Mouse (Mus musculus): ENCODE data around the gene Tmc6. TPM values are rescaled to one million over a fixed set of nuclear protein-coding genes. Genes with fewer than 3 reads are reported as not detected.

Gene Tmc6
- polyA plus RNA-seq, 1 experiment from 2014 or later = 19.0 TPM

DNA sequence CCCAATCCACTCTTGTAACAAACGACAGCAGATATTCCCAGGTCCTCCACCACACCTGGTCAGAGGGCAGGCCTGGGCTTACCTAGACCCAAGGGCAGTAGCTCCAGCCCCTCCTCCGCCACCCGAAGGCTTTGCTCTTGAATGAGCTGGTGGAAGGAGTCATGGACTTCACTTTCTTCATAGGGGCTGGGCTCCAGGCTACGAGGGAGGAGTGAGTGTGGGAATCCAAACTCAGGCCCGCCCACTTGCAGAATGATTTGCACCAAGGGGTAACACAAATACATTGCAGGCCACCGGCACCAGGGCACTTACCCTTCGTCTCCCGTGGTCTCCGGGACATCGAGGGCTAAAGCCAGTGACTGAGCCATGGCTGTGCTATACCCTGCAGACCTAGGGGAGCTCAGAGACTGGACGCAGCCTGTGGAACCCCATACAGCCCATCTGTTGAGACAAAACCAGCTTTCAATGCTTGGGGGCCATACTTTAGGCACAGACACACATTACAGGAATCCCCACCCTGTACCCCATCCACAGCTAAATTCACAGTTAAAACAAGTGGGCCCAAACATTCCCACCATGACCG, 3.1 kb downstream of the Tmc6 start:
- Histone ChIP-seq H3K27me3 (peaks cover 24% of the 10 kb centered on the region), H3K36me3 (peaks cover 29% of the 10 kb centered on the region), H3K9ac (peak overlapping the region; percentile 75), H3K4me2 (replicated peaks) (peak overlapping the region; percentile 98), H3K4me3 (peak overlapping the region; percentile 58), H3K27ac (peak overlapping the region; percentile 78; the same call in 1 of the 2 replicates), H3K9me3 (no peaks in the 10 kb centered on the region), H3K4me1 (peaks cover 48% of the 10 kb centered on the region)
- 50% methylated on average over 12 of the region's 12 CpGs for WGBS
- ATAC-seq (ENCODE audit: low FRiP score, low read depth) = no peak

GRCm38 (mm10) chr11:117778031-117778430, 4.0 kb downstream of the Tmc6 start:
- Histone ChIP-seq H3K36me3 (peaks cover 38% of the 10 kb centered on the region), H3K4me2 (replicated peaks) (no peak overlapping the region), H3K9ac (no peak overlapping the region), H3K4me3 (no peak overlapping the region), H3K9me3 (no peaks in the 10 kb centered on the region), H3K4me1 (peaks cover 42% of the 10 kb centered on the region), H3K27me3 (peaks cover 19% of the 10 kb centered on the region), H3K27ac (no peak overlapping the region)
- no peak for ATAC-seq (ENCODE audit: low FRiP score, low read depth)
- WGBS = 93% methylated on average over 11 of the region's 11 CpGs

GRCm38 (mm10) chr11:117777111-117777510, 4.9 kb downstream of the Tmc6 start:
- Histone ChIP-seq H3K4me3 (no peak overlapping the region), H3K27ac (no peak overlapping the region), H3K9ac (no peak overlapping the region), H3K4me1 (peaks cover 38% of the 10 kb centered on the region), H3K9me3 (no peaks in the 10 kb centered on the region), H3K4me2 (replicated peaks) (no peak overlapping the region), H3K27me3 (peaks cover 10% of the 10 kb centered on the region), H3K36me3 (peaks cover 48% of the 10 kb centered on the region)
- ATAC-seq (ENCODE audit: low FRiP score, low read depth) = no peak
- 83% methylated on average over 5 of the region's 5 CpGs for WGBS

DNA sequence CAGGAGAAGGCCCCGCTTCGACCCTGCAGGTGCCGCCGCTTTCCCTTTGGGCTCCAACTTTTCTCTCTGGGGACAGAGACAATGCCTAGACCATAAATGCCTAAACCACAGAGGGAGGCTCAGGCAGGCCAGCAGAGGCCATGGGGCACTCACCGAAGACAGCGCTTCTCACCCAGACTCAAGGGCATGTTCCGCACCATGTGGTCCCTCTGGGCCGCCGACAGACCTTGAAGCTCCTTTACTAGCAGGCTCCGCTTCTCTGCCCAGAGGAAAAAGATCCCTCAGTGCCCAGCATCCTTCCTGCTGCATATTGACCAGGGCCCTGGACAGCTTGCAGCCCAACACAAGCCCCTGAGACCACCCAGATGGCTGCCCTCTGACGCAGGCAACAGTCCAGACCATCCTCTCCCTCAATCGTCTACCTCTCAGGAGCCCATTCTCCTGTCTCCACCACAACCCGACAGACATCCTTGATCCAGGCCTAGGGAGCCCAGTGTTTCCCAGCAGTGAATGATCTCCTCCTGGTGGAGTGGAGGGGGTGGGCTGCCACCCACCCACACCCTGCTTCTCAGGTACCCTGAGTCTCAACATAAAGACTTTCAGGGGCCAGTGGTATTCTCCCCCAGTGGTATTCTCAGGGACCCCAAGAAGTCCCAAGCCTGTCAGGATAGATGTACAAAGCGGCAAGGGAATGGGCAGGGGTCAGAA, 5.8 kb downstream of the Tmc6 start:
- WGBS = 92% methylated on average over 14 of the region's 14 CpGs
- Histone ChIP-seq H3K36me3 (peaks cover 55% of the 10 kb centered on the region), H3K9me3 (no peaks in the 10 kb centered on the region), H3K27me3 (peaks cover 1% of the 10 kb centered on the region; the same call in 1 of the 2 replicates), H3K27ac (no peak overlapping the region), H3K4me3 (no peak overlapping the region), H3K4me2 (replicated peaks) (no peak overlapping the region), H3K4me1 (peaks cover 29% of the 10 kb centered on the region), H3K9ac (no peak overlapping the region)
- ATAC-seq (ENCODE audit: low FRiP score, low read depth) = no peak

DNA sequence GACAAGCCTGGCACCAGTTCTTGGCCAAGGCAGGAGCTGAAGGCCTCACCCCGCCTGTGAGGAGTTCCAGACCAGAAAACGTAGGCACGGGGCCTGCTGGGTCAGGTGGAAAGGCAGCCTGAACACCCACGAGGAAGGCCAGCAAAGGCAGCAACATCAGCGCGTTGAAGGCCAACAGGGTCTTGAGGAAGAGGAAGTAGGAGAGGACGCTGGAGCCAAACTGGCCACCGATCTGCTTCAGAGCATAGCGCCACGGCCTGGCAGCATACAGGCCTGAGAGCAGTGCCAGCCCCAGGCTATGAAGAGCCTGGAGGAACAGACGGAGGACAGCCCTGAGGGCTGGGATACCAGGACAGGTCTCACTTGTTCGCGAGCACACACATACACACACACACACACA, 6.5 kb downstream of the Tmc6 start:
- Histone ChIP-seq H3K4me3 (no peak overlapping the region), H3K9me3 (no peaks in the 10 kb centered on the region), H3K27me3 (no peaks in the 10 kb centered on the region), H3K36me3 (peaks cover 56% of the 10 kb centered on the region), H3K27ac (no peak overlapping the region), H3K4me1 (peaks cover 22% of the 10 kb centered on the region), H3K9ac (no peak overlapping the region), H3K4me2 (replicated peaks) (no peak overlapping the region)
- no peak for ATAC-seq (ENCODE audit: low FRiP score, low read depth)
- 91% methylated on average over 13 of the region's 13 CpGs for WGBS

DNA sequence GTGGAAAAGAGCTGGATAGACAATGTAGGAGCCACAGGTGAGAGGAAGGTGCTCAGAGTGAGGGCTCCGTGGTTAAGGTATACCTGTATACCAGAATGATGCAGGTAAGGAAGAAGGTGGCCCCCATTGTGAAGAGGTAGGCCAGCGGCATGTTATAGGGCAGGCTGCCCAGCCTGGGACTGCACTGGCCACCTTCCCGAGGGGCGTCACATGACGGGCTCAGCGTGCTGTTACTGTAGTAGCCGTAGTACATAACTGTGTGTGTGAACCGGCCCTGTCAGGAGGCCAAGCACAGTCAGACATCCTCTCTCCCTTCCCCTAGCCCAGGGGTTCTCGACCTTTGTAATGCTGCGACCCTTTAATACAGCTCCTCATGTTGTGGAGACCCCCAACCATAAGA, 7.1 kb downstream of the Tmc6 start:
- Histone ChIP-seq H3K9me3 (no peaks in the 10 kb centered on the region), H3K4me1 (peaks cover 16% of the 10 kb centered on the region), H3K27me3 (no peaks in the 10 kb centered on the region), H3K9ac (no peak overlapping the region), H3K36me3 (peaks cover 61% of the 10 kb centered on the region), H3K4me3 (no peak overlapping the region), H3K27ac (no peak overlapping the region), H3K4me2 (replicated peaks) (no peak overlapping the region)
- 92% methylated on average over 10 of the region's 10 CpGs for WGBS
- ATAC-seq (ENCODE audit: low FRiP score, low read depth) = no peak

DNA sequence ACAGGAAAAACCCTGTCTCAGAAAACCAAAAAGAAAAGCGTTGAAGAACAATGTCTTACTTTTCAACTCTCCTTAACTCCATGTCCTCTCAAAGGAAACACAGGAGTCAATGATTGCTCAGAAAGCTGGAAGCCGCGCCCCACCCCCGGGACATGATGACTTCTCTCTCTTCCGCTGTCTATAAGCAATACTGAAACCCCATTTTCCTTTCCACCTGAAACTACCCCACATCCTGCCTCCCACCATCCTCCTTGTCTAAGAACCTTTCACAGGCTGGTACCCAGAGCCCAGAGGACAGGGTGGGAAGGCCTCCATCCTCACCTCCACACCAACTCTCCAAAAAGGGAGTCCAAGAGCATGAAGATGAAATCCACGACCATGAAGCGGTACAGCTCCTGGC, 9.6 kb downstream of the Tmc6 start:
- no peak overlapping the region for H3K9ac ChIP-seq
- 96% methylated on average over 7 of the region's 7 CpGs for WGBS
- ATAC-seq (ENCODE audit: low FRiP score, low read depth) = no peak
- no peaks in the 10 kb centered on the region for H3K27me3 ChIP-seq
- H3K36me3 ChIP-seq = peaks cover 72% of the 10 kb centered on the region
- H3K27ac ChIP-seq = no peak overlapping the region
- H3K9me3 ChIP-seq = no peaks in the 10 kb centered on the region
- H3K4me1 ChIP-seq = no peaks in the 10 kb centered on the region
- H3K4me2 ChIP-seq (replicated peaks) = no peak overlapping the region
- no peak overlapping the region for H3K4me3 ChIP-seq

- Histone ChIP-seq H3K9ac (no peak overlapping the region), H3K9me3 (no peaks in the 10 kb centered on the region), H3K4me3 (no peak overlapping the region), H3K27me3 (no peaks in the 10 kb centered on the region), H3K4me2 (replicated peaks) (no peak overlapping the region), H3K27ac (no peak overlapping the region), H3K4me1 (no peaks in the 10 kb centered on the region), H3K36me3 (peaks cover 74% of the 10 kb centered on the region)
- no peak for ATAC-seq (ENCODE audit: low FRiP score, low read depth)
- WGBS = 86% methylated on average over 10 of the region's 10 CpGs
Observed at GRCm38 (mm10) chr11:117770407-117770806, 11.6 kb downstream of the Tmc6 start.

DNA sequence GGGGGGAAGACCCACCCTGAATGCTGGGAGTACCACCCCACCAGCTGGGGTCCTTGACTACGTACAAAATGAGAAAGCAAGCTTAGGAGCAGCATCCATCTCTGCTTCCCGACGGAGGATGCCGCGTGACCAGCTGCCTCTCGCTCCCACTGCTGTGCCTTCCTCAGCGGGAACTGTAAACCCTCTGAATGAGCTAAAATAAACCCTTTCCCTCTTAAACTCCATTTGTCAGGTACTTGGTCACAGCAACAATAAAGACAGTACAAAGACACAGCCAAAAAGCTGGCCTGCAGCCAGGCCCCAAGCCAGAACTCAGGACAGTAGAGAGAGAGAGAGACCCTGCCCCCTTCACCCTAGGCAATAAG, 12.3 kb downstream of the Tmc6 start:
- no peak for ATAC-seq (ENCODE audit: low FRiP score, low read depth)
- H3K9me3 ChIP-seq = no peaks in the 10 kb centered on the region
- no peaks in the 10 kb centered on the region for H3K4me1 ChIP-seq
- 88% methylated on average over 7 of the region's 7 CpGs for WGBS
- H3K9ac ChIP-seq = no peak overlapping the region
- H3K27me3 ChIP-seq = no peaks in the 10 kb centered on the region
- H3K27ac ChIP-seq = no peak overlapping the region
- H3K36me3 ChIP-seq = peaks cover 74% of the 10 kb centered on the region
- H3K4me2 ChIP-seq (replicated peaks) = no peak overlapping the region
- H3K4me3 ChIP-seq = no peak overlapping the region

GRCm38 (mm10) chr11:117768725-117769682, 13.0 kb downstream of the Tmc6 start:
- Histone ChIP-seq H3K9ac (no peak overlapping the region), H3K4me2 (replicated peaks) (no peak overlapping the region), H3K36me3 (peaks cover 76% of the 10 kb centered on the region), H3K4me3 (no peak overlapping the region), H3K27ac (no peak overlapping the region), H3K4me1 (no peaks in the 10 kb centered on the region), H3K27me3 (no peaks in the 10 kb centered on the region), H3K9me3 (no peaks in the 10 kb centered on the region)
- no peak for ATAC-seq (ENCODE audit: low FRiP score, low read depth)
- 83% methylated on average over 20 of the region's 20 CpGs for WGBS

DNA sequence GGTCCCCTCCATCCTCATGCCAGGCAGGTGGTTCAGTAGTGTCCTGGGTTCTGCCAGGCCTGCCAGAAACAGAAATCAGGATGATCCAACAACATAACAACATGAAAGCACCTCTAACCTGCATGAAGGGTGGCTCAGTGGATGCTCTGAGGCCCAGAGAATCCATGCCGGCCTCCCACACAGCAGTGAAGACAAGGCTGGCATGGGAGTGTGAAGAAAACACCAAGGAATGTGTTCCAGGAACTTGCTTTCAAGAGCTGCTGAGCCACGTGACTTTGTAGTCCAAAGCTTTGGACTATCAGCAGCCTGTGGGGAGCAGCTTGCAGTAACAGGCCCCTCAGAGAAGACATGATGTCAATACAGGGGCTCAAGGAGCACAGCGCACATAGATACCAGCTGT, 15.7 kb downstream of the Tmc6 start:
- Histone ChIP-seq H3K9ac (no peak overlapping the region), H3K27ac (no peak overlapping the region), H3K4me2 (replicated peaks) (no peak overlapping the region), H3K9me3 (no peaks in the 10 kb centered on the region), H3K4me3 (no peak overlapping the region), H3K27me3 (no peaks in the 10 kb centered on the region), H3K36me3 (peaks cover 71% of the 10 kb centered on the region), H3K4me1 (no peaks in the 10 kb centered on the region)
- WGBS = 91% methylated on average over 3 of the region's 3 CpGs
- no peak for ATAC-seq (ENCODE audit: low FRiP score, low read depth)

DNA sequence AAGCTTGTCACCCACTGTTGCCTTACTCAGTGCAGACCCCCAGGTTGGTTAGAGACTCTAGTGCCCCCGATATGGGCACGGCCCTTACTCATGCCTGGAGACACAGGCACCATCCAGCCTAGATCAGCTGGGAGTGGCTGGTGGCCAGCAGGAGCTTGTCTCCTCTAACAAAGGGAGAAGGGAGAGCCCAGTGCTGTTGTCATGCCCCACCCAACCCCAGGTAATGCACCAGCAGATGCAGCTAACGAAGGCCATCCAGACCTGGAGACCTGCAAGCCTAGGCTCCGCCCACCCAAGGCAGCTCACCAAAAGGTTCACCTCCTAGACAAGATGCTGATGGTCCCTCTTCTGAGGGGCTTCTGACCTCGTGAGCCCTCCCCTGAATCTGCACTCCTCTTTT, 16.6 kb downstream of the Tmc6 start:
- Histone ChIP-seq H3K4me3 (no peak overlapping the region), H3K36me3 (peaks cover 78% of the 10 kb centered on the region), H3K9me3 (no peaks in the 10 kb centered on the region), H3K4me2 (replicated peaks) (no peak overlapping the region), H3K27ac (no peak overlapping the region), H3K4me1 (no peaks in the 10 kb centered on the region), H3K9ac (no peak overlapping the region), H3K27me3 (no peaks in the 10 kb centered on the region)
- peak; percentile 18; the same call in 1 of the 2 replicates for ATAC-seq (ENCODE audit: low FRiP score, low read depth)
- 94% methylated on average over 5 of the region's 5 CpGs for WGBS

All from limb, embryonic 13.5 days (tissue).